Mouse (Mus musculus): ENCODE data around the gene Efna4. TPM values are rescaled to one million over a fixed set of nuclear protein-coding genes. Genes with fewer than 3 reads are reported as not detected.

Gene Efna4
- polyA plus RNA-seq, 1 experiment = 0.64 TPM

GRCm38 (mm10) chr3:89325882-89326281 lies 11.9 kb downstream of the Efna4 start:
- no peak for DNase-seq
- 94% methylated on average over 8 of the region's 8 CpGs for WGBS
- TF ChIP-seq POLR2A (IDR thresholded peaks at IDR 0.05; ENCODE audit: borderline replicate concordance, insufficient read depth, low read length) (no peak), CTCF (IDR thresholded peaks at IDR 0.05; ENCODE audit: borderline replicate concordance, insufficient read depth, low read depth, low read length) (no peak)
- Histone ChIP-seq H3K27me3 (ENCODE audit: control insufficient read depth, insufficient read depth, low read length) (peaks cover 2% of the 10 kb centered on the region; the same call in 1 of the 2 replicates), H3K4me3 (replicated peaks; ENCODE audit: insufficient read depth, low read depth, low read length) (no peak overlapping the region), H3K4me1 (ENCODE audit: control insufficient read depth, insufficient read depth, low read length) (peaks cover 7% of the 10 kb centered on the region; the same call in 1 of the 2 replicates), H3K27ac (ENCODE audit: insufficient read depth, low read length) (no peak overlapping the region)

- WGBS = 2% methylated on average over 52 of the region's 53 CpGs
- H3K4me3 ChIP-seq (replicated peaks; ENCODE audit: insufficient read depth, low read depth, low read length) = peak within 1 kb of the TSS; percentile 50
- H3K27ac ChIP-seq (ENCODE audit: insufficient read depth, low read length) = no peak within 1 kb of the TSS
- peak; percentile 58 to 60 for DNase-seq
- peaks cover 9% of the 10 kb centered on the region; the same call in 1 of the 2 replicates for H3K4me1 ChIP-seq (ENCODE audit: control insufficient read depth, insufficient read depth, low read length)
- TF ChIP-seq POLR2A (IDR thresholded peaks at IDR 0.05; ENCODE audit: borderline replicate concordance, insufficient read depth, low read length) (no peak), CTCF (IDR thresholded peaks at IDR 0.05; ENCODE audit: borderline replicate concordance, insufficient read depth, low read depth, low read length) (no peak)
- peaks cover 6% of the 10 kb centered on the region; the same call in 1 of the 2 replicates for H3K27me3 ChIP-seq (ENCODE audit: control insufficient read depth, insufficient read depth, low read length)
Measured at GRCm38 (mm10) chr3:89322514-89323165, 15.2 kb downstream of the Efna4 start, which contains the start of gene Efna3. Gene Efna3, minus strand, starts transcription at chr3:89322965.

GRCm38 (mm10) chr3:89322131-89322500 lies 15.7 kb downstream of the Efna4 start:
- TF ChIP-seq POLR2A (IDR thresholded peaks at IDR 0.05; ENCODE audit: borderline replicate concordance, insufficient read depth, low read length) = no peak
- TF ChIP-seq CTCF (IDR thresholded peaks at IDR 0.05; ENCODE audit: borderline replicate concordance, insufficient read depth, low read depth, low read length) = no peak
- no peak for DNase-seq
- Histone ChIP-seq H3K27me3 (ENCODE audit: control insufficient read depth, insufficient read depth, low read length) (peaks cover 6% of the 10 kb centered on the region; the same call in 1 of the 2 replicates), H3K4me3 (replicated peaks; ENCODE audit: insufficient read depth, low read depth, low read length) (peak overlapping the region; percentile 36), H3K27ac (ENCODE audit: insufficient read depth, low read length) (no peak overlapping the region), H3K4me1 (ENCODE audit: control insufficient read depth, insufficient read depth, low read length) (peaks cover 9% of the 10 kb centered on the region; the same call in 1 of the 2 replicates)
- WGBS = under 1% methylated on average over 14 of the region's 14 CpGs

- peak overlapping the region; percentile 36 for H3K4me3 ChIP-seq (replicated peaks; ENCODE audit: insufficient read depth, low read depth, low read length)
- no peak for TF ChIP-seq CTCF (IDR thresholded peaks at IDR 0.05; ENCODE audit: borderline replicate concordance, insufficient read depth, low read depth, low read length)
- no peak for TF ChIP-seq POLR2A (IDR thresholded peaks at IDR 0.05; ENCODE audit: borderline replicate concordance, insufficient read depth, low read length)
- H3K4me1 ChIP-seq (ENCODE audit: control insufficient read depth, insufficient read depth, low read length) = peaks cover 9% of the 10 kb centered on the region; the same call in 1 of the 2 replicates
- DNase-seq = no peak
- H3K27ac ChIP-seq (ENCODE audit: insufficient read depth, low read length) = no peak overlapping the region
- H3K27me3 ChIP-seq (ENCODE audit: control insufficient read depth, insufficient read depth, low read length) = peaks cover 6% of the 10 kb centered on the region; the same call in 1 of the 2 replicates
- WGBS = under 1% methylated on average over 64 of the region's 66 CpGs
Measured at GRCm38 (mm10) chr3:89321183-89322130, 16.4 kb downstream of the Efna4 start.

GRCm38 (mm10) chr3:89320581-89321182 lies 17.1 kb downstream of the Efna4 start:
- under 1% methylated on average over 41 of the region's 41 CpGs for WGBS
- peaks cover 13% of the 10 kb centered on the region for H3K4me1 ChIP-seq (ENCODE audit: control insufficient read depth, insufficient read depth, low read length)
- no peak for TF ChIP-seq POLR2A (IDR thresholded peaks at IDR 0.05; ENCODE audit: borderline replicate concordance, insufficient read depth, low read length)
- no peak for TF ChIP-seq CTCF (IDR thresholded peaks at IDR 0.05; ENCODE audit: borderline replicate concordance, insufficient read depth, low read depth, low read length)
- H3K4me3 ChIP-seq (replicated peaks; ENCODE audit: insufficient read depth, low read depth, low read length) = peak overlapping the region; percentile 3
- H3K27ac ChIP-seq (ENCODE audit: insufficient read depth, low read length) = no peak overlapping the region
- H3K27me3 ChIP-seq (ENCODE audit: control insufficient read depth, insufficient read depth, low read length) = peaks cover 6% of the 10 kb centered on the region; the same call in 1 of the 2 replicates
- no peak for DNase-seq

- TF ChIP-seq CTCF (IDR thresholded peaks at IDR 0.05; ENCODE audit: borderline replicate concordance, insufficient read depth, low read depth, low read length) = no peak
- no peak for TF ChIP-seq POLR2A (IDR thresholded peaks at IDR 0.05; ENCODE audit: borderline replicate concordance, insufficient read depth, low read length)
- no peak overlapping the region for H3K27ac ChIP-seq (ENCODE audit: insufficient read depth, low read length)
- DNase-seq = no peak
- H3K4me1 ChIP-seq (ENCODE audit: control insufficient read depth, insufficient read depth, low read length) = peaks cover 13% of the 10 kb centered on the region
- WGBS = 4% methylated on average over 58 of the region's 58 CpGs
- H3K27me3 ChIP-seq (ENCODE audit: control insufficient read depth, insufficient read depth, low read length) = peaks cover 6% of the 10 kb centered on the region; the same call in 1 of the 2 replicates
- no peak overlapping the region for H3K4me3 ChIP-seq (replicated peaks; ENCODE audit: insufficient read depth, low read depth, low read length)
Measured at GRCm38 (mm10) chr3:89319591-89320350, 18.1 kb downstream of the Efna4 start.
